Mouse (Mus musculus) midbrain, postnatal 0 days (tissue): ENCODE data around the gene C1s1. TPM values are rescaled to one million over a fixed set of nuclear protein-coding genes. Genes with fewer than 3 reads are reported as not detected.
"Not testable (repeated sequence)": the region's sequence is repeated elsewhere in the genome, so short reads cannot be mapped to it uniquely, and the experiment has no call there.

ENCODE experiments used
- ATAC-seq: fragments of 200-750 bp; cut with Nextera tagmentation; 2 replicates; pipeline ENCODE4 v1.8.0; 2017; ENCODE audit warnings: moderate number of reproducible peaks, mild to moderate bottlenecking, moderate TSS enrichment, moderate library complexity; ENCODE audit not compliant: low FRiP score
- DNase-seq: peaks from one replicate; pipeline ENCODE4 v3.0.0-alpha.2; 2015; ENCODE audit warnings: low spot score
- H3K27ac ChIP-seq: fragments of 300-500 bp; sonication (generic); 2 replicates; pipeline ENCODE4 v1.5.1; 2014; ENCODE audit warnings: low read depth, mild to moderate bottlenecking, low read length, mixed read lengths
- H3K27me3 ChIP-seq: fragments of 300-500 bp; sonication (generic); 2 replicates; pipeline ENCODE4 v1.6.1; 2014; ENCODE audit warnings: low read length, control low read depth, mixed read lengths; ENCODE audit not compliant: insufficient read depth
- H3K36me3 ChIP-seq: fragments of 300-500 bp; sonication (generic); 2 replicates; pipeline ENCODE4 v1.6.1; 2014; ENCODE audit warnings: low read length, control low read depth, mixed read lengths; ENCODE audit not compliant: insufficient read depth
- H3K4me1 ChIP-seq: fragments of 300-500 bp; sonication (generic); 2 replicates; pipeline ENCODE4 v1.6.1; 2014; ENCODE audit warnings: mild to moderate bottlenecking, control low read depth, antibody characterized with exemption, low read length, mixed read lengths; ENCODE audit not compliant: insufficient read depth
- H3K4me2 ChIP-seq: fragments of 300-500 bp; sonication (generic); 2 replicates; pipeline ENCODE4 v1.6.1; 2014; ENCODE audit warnings: low read depth, mild to moderate bottlenecking, low read length, mixed read lengths; ENCODE audit not compliant: poor library complexity, severe bottlenecking
- H3K4me3 ChIP-seq: fragments of 300-500 bp; sonication (generic); 2 replicates; pipeline ENCODE4 v1.5.1; 2014; ENCODE audit warnings: low read depth, mild to moderate bottlenecking, low read length, moderate library complexity
- H3K9ac ChIP-seq: fragments of 300-500 bp; sonication (generic); replicated peaks from 2 replicates; pipeline ENCODE4 v1.6.1; 2014; ENCODE audit warnings: mild to moderate bottlenecking, low read length, moderate library complexity, mixed read lengths; ENCODE audit not compliant: poor library complexity, severe bottlenecking
- H3K9me3 ChIP-seq: fragments of 300-500 bp; sonication (generic); 2 replicates; pipeline ENCODE4 v1.6.1; 2016; ENCODE audit warnings: low read length, control low read depth
- CTCF ChIP-seq: IDR thresholded peaks from 2 replicates; pipeline ENCODE4 v1.5.1; 2016; ENCODE audit warnings: antibody characterized with exemption, mild to moderate bottlenecking
- WGBS: fragments of 180-500 bp; shearing (Covaris S2); extraction: QIAGEN DNeasy Blood & Tissue Kit; methylation state at CpG from one replicate; pipeline ENCODE4 v1.1.7; 2014; 5-methylcytosine and 5-hydroxymethylcytosine counted together
- polyA plus RNA-seq: library from polyadenylated mRNA; unstranded; fragments of >200 nt; fragmentation: Nextera tagmentation; extraction: Ambion mirVana; gene quantifications from 2 replicates; pipeline ENCODE4 v1.2.1, GENCODE M21; 2015
- total RNA-seq: library from RNA; depleted of rRNA; stranded (reverse); fragments of >200 nt; gene quantifications from 2 replicates; pipeline ENCODE4 v1.2.3, GENCODE M21; 2014

The C1s1 gene
- total and polyA plus RNA-seq, 2 experiments from 2014 or later, result 0.33 to 0.48 TPM

DNA sequence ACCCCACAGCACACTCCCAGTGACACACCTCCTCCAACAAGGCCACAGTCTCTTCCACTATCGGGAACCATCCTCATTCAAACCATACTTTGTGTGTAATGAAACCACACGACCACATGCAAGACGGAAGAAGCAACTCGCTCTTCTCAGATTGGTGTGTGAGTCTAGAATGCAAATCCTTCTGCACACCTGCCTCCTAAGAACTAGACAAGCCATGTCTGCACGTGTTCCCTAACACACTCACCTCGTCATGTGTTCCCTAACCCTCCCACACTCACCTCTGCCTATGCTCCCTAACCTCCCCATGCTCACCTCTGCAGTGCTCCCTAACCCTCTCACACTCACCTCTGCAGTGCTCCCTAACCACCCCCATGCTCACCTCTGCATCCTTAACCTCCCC lies 50.7 kb downstream of the C1s1 start:
- 87% methylated on average over 6 of the region's 6 CpGs for WGBS
- Histone ChIP-seq H3K4me2 (no peak overlapping the region), H3K4me3 (no peak overlapping the region), H3K4me1 (no peaks in the 10 kb centered on the region), H3K36me3 (no peaks in the 10 kb centered on the region), H3K27ac (no peak overlapping the region), H3K9me3 (no peaks in the 10 kb centered on the region), H3K9ac (no peak overlapping the region), H3K27me3 (no peaks in the 10 kb centered on the region)
- no peak for DNase-seq
- TF ChIP-seq CTCF, result no peak
- no peak for ATAC-seq

DNA sequence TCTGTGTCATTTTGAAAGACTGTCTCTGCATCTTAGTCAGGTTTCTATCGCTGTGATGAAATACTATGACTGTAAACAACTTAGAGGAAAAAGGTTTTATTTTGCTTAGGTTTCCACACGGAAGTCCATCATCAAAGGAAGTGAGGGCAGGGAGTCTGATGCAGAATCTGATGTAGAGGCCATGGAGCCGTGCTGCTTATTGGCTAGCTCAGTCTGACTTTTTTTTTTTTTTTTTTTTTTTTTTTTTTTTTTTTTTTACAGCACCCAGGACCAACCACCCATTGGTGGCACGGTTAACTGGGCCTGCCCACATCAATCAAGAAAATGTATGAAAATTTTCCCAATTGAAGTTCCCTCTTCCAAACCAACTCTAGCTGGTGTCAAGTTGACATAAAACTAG lies 53.2 kb downstream of the C1s1 start:
- Histone ChIP-seq H3K27me3 (no peaks in the 10 kb centered on the region), H3K27ac (no peak overlapping the region), H3K36me3 (no peaks in the 10 kb centered on the region), H3K4me3 (no peak overlapping the region), H3K4me1 (no peaks in the 10 kb centered on the region), H3K9me3 (no peaks in the 10 kb centered on the region), H3K4me2 (no peak overlapping the region), H3K9ac (no peak overlapping the region)
- no peak for DNase-seq
- WGBS, result 79% methylated on average over 4 of the region's 4 CpGs
- no peak for ATAC-seq
- no peak for TF ChIP-seq CTCF

DNA sequence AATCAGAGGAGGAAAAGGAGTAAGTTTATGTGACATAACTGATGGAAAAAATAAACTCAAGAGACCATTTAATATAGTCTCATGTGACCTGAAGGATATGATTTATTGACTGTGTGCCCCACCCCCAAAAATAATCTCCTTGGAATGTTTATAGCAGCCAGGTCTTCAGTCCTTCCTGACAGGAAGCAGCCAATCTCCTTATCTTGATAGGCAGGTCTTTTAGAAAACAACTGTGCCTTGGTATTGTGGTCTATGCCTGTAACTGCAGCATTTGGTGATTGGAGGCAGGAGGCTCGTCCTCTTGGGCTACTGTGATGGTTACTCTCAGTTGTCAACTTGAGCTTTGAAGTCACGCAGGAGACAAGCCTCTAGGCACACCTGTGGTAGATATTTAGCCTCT lies 54.6 kb downstream of the C1s1 start:
- WGBS, result 61% methylated on average over 2 of the region's 2 CpGs
- no peak for DNase-seq
- no peak for ATAC-seq
- H3K9ac ChIP-seq, result no peak overlapping the region
- TF ChIP-seq CTCF, result no peak
- H3K4me2 ChIP-seq, result no peak overlapping the region
- no peak overlapping the region for H3K27ac ChIP-seq
- no peaks in the 10 kb centered on the region for H3K27me3 ChIP-seq
- no peaks in the 10 kb centered on the region for H3K36me3 ChIP-seq
- no peak overlapping the region for H3K4me3 ChIP-seq
- no peaks in the 10 kb centered on the region for H3K9me3 ChIP-seq
- no peaks in the 10 kb centered on the region for H3K4me1 ChIP-seq

DNA sequence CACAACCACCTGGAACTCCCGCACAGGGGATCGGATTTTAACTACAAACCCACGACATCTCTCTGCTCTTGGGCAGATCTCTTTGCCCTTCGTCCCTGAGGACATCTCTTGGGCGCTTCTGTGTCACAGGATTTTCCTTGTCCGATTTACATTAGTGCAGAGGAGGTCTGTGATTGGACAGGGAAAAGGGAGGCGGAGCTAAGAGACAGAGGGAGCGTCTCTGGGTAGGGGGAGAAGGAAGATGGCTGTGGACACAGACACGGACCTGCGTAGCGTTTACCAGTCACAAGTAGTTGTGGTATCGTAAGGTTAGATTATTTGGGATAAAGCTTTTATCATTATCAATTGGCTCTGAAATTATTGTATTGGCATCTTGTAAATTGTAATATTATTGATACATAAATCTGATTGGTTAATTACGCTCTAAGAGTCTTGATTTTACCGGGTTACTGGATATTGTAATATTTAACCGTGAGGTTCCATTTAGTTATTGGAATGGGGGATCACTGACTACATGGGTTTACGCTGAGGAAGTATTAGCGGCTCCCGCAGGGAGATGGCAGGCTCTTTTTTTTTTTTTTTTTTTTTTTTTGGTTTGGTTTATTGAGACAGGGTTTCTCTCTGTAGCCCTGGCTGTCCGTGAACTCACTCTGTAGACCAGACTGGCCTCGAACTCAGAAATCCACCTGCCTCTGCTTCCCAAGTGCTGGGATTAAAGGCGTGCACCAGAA lies 56.6 kb downstream of the C1s1 start:
- peak overlapping the region; percentile 29 for H3K4me3 ChIP-seq
- peak overlapping the region; percentile 39 for H3K4me2 ChIP-seq
- no peaks in the 10 kb centered on the region for H3K36me3 ChIP-seq
- DNase-seq (peak; percentile 70), ATAC-seq (peak; percentile 91)
- TF ChIP-seq CTCF, result no peak
- H3K4me1 ChIP-seq, result no peaks in the 10 kb centered on the region
- H3K9me3 ChIP-seq, result no peaks in the 10 kb centered on the region
- WGBS, result 27% methylated on average over 21 of the region's 21 CpGs
- peak overlapping the region; percentile 26 for H3K27ac ChIP-seq
- no peaks in the 10 kb centered on the region for H3K27me3 ChIP-seq
- no peak overlapping the region; the same call in 1 of the 2 replicates for H3K9ac ChIP-seq

DNA sequence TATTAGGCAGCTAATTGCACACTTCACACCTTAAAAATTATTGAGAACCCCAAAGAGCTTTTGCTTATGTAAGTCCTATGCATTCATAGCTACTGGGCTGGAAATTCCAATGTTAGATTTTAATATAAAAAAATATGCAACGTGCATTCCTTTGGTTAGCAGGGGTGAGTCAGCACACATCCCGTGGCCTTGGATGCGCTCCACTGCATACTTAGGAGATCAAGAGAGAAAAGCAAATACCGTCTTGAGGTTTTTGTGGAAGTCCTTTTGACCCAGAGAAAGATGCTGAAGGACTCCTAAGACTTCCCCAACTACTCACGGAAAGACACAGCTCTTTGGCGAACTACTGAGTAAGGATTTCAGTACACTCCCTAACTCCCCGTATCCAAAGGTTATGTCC lies 57.3 kb downstream of the C1s1 start:
- Histone ChIP-seq H3K36me3 (no peaks in the 10 kb centered on the region), H3K27me3 (no peaks in the 10 kb centered on the region), H3K4me3 (peak overlapping the region; percentile 29; the same call in 1 of the 2 replicates), H3K4me2 (peak overlapping the region; percentile 39; the same call in 1 of the 2 replicates), H3K9ac (no peak overlapping the region), H3K9me3 (no peaks in the 10 kb centered on the region), H3K27ac (no peak overlapping the region; the same call in 1 of the 2 replicates), H3K4me1 (no peaks in the 10 kb centered on the region)
- DNase-seq (no peak), ATAC-seq (no peak; the same call in 1 of the 2 replicates)
- WGBS, result 82% methylated on average over 7 of the region's 7 CpGs
- TF ChIP-seq CTCF, result no peak

DNA sequence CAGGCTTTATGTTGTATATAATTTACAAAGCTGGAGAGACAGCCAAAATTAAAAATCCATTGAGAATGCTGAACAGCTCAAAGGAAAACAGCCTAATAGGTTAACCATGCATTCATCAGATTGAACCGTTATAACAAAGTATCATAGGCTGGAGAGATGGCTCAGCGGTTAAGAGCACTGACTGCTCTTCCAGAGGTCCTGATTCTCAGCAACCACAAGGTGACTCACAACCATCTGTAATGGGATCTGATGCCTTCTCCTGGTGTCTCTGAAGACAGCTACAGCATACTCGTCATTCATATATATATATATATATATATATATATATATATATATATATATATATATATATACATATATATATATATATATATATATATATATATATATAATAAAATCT lies 58.3 kb downstream of the C1s1 start:
- H3K27me3 ChIP-seq, H3K4me2 ChIP-seq, H3K9ac ChIP-seq, H3K9me3 ChIP-seq, H3K27ac ChIP-seq, DNase-seq, H3K4me3 ChIP-seq, ATAC-seq, H3K36me3 ChIP-seq, H3K4me1 ChIP-seq: not testable (repeated sequence)
- WGBS, result 84% methylated on average over 3 of the region's 3 CpGs
